Mouse (Mus musculus): ENCODE measurements around the gene Sap30bp. TPM values are rescaled to one million over a fixed set of nuclear protein-coding genes. Genes with fewer than 3 reads are reported as not detected.
A peak's percentile ranks its signal among the peaks of the same experiment; 100 is the strongest.

Gene Sap30bp
- polyA plus RNA-seq, 1 experiment from 2014 or later, result 49.8 TPM

- no peak overlapping the region for H3K27ac ChIP-seq (replicated peaks; ENCODE audit: low read depth, low read length)
- no peak for ATAC-seq (replicated peaks; ENCODE audit: insufficient number of reproducible peaks, low FRiP score, low TSS enrichment, low read depth)
- no peaks in the 10 kb centered on the region for H3K9me3 ChIP-seq (replicated peaks; ENCODE audit: control insufficient read depth, low read length)
- no peak overlapping the region for H3K9ac ChIP-seq (replicated peaks; ENCODE audit: low read length)
- peaks cover 4% of the 10 kb centered on the region for H3K27me3 ChIP-seq (ENCODE audit: control insufficient read depth, insufficient read depth, low read length)
- peaks cover 7% of the 10 kb centered on the region for H3K36me3 ChIP-seq (replicated peaks; ENCODE audit: control insufficient read depth, insufficient read depth, low read depth, low read length)
- H3K4me3 ChIP-seq (ENCODE audit: low read depth, low read length), result no peak overlapping the region
- DNase-seq (ENCODE audit: low spot score), result no peak
- H3K4me2 ChIP-seq (ENCODE audit: low read depth, low read length), result no peak overlapping the region
- 64% methylated on average over 5 of the region's 5 CpGs for WGBS
- H3K4me1 ChIP-seq (ENCODE audit: control insufficient read depth, insufficient read depth, low read length), result no peaks in the 10 kb centered on the region
Measured at GRCm38 (mm10) chr11:115968731-115969405, 35.8 kb downstream of the Sap30bp start.

- Histone ChIP-seq H3K27me3 (ENCODE audit: control insufficient read depth, insufficient read depth, low read length) (peaks cover 17% of the 10 kb centered on the region), H3K4me1 (ENCODE audit: control insufficient read depth, insufficient read depth, low read length) (no peaks in the 10 kb centered on the region; the same call in 1 of the 2 replicates), H3K9ac (replicated peaks; ENCODE audit: low read length) (no peak overlapping the region), H3K4me3 (ENCODE audit: low read depth, low read length) (no peak overlapping the region), H3K36me3 (replicated peaks; ENCODE audit: control insufficient read depth, insufficient read depth, low read depth, low read length) (peaks cover 2% of the 10 kb centered on the region), H3K9me3 (replicated peaks; ENCODE audit: control insufficient read depth, low read length) (no peaks in the 10 kb centered on the region), H3K27ac (replicated peaks; ENCODE audit: low read depth, low read length) (no peak overlapping the region), H3K4me2 (ENCODE audit: low read depth, low read length) (no peak overlapping the region)
- DNase-seq (ENCODE audit: low spot score) (no peak), ATAC-seq (replicated peaks; ENCODE audit: insufficient number of reproducible peaks, low FRiP score, low TSS enrichment, low read depth) (no peak)
- WGBS, result 55% methylated on average over 15 of the region's 15 CpGs
Measured at GRCm38 (mm10) chr11:115970006-115970673, 37.1 kb downstream of the Sap30bp start.

GRCm38 (mm10) chr11:115971016-115971415 lies 37.9 kb downstream of the Sap30bp start:
- no peak overlapping the region for H3K27ac ChIP-seq (replicated peaks; ENCODE audit: low read depth, low read length)
- no peaks in the 10 kb centered on the region; the same call in 1 of the 2 replicates for H3K36me3 ChIP-seq (replicated peaks; ENCODE audit: control insufficient read depth, insufficient read depth, low read depth, low read length)
- H3K9ac ChIP-seq (replicated peaks; ENCODE audit: low read length), result no peak overlapping the region
- WGBS, result 72% methylated on average over 6 of the region's 6 CpGs
- H3K27me3 ChIP-seq (ENCODE audit: control insufficient read depth, insufficient read depth, low read length), result peaks cover 26% of the 10 kb centered on the region
- H3K9me3 ChIP-seq (replicated peaks; ENCODE audit: control insufficient read depth, low read length), result no peaks in the 10 kb centered on the region
- no peaks in the 10 kb centered on the region; the same call in 1 of the 2 replicates for H3K4me1 ChIP-seq (ENCODE audit: control insufficient read depth, insufficient read depth, low read length)
- no peak overlapping the region for H3K4me3 ChIP-seq (ENCODE audit: low read depth, low read length)
- no peak overlapping the region for H3K4me2 ChIP-seq (ENCODE audit: low read depth, low read length)
- ATAC-seq (replicated peaks; ENCODE audit: insufficient number of reproducible peaks, low FRiP score, low TSS enrichment, low read depth) (no peak), DNase-seq (ENCODE audit: low spot score) (no peak)

- Histone ChIP-seq H3K27me3 (ENCODE audit: control insufficient read depth, insufficient read depth, low read length) (peaks cover 29% of the 10 kb centered on the region), H3K4me1 (ENCODE audit: control insufficient read depth, insufficient read depth, low read length) (no peaks in the 10 kb centered on the region; the same call in 1 of the 2 replicates), H3K4me2 (ENCODE audit: low read depth, low read length) (peak within 1 kb of the TSS; percentile 71), H3K27ac (replicated peaks; ENCODE audit: low read depth, low read length) (no peak within 1 kb of the TSS), H3K36me3 (replicated peaks; ENCODE audit: control insufficient read depth, insufficient read depth, low read depth, low read length) (no peaks in the 10 kb centered on the region), H3K9ac (replicated peaks; ENCODE audit: low read length) (peak within 1 kb of the TSS; percentile 37; the same call in 1 of the 2 replicates), H3K4me3 (ENCODE audit: low read depth, low read length) (peak within 1 kb of the TSS; percentile 36), H3K9me3 (replicated peaks; ENCODE audit: control insufficient read depth, low read length) (no peaks in the 10 kb centered on the region)
- 13% methylated on average over 42 of the region's 58 CpGs for WGBS
- DNase-seq (ENCODE audit: low spot score) (peak; percentile 49), ATAC-seq (replicated peaks; ENCODE audit: insufficient number of reproducible peaks, low FRiP score, low TSS enrichment, low read depth) (no peak)
Measured at GRCm38 (mm10) chr11:115974309-115975082, 41.4 kb downstream of the Sap30bp start, which contains the start of gene Itgb4. Itgb4 (plus strand) TSS chr11:115974709.

DNA sequence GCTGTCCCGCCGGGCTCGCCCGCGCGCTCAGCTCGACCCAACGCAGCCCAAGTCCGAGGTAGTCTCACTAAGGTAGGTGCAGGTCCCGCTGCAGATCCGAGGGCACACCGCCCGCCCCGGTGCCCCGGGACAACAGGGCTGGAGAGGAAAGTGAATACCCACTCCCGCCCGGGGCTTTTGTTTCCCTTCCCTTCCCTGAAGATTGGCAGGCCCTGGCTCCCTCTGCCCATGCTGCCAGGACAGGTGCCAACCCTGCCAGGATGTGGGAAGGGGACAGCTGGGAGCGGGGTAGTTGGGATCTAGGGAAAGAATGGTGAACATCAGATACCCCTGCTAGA lies 42.0 kb downstream of the Sap30bp start:
- ATAC-seq (replicated peaks; ENCODE audit: insufficient number of reproducible peaks, low FRiP score, low TSS enrichment, low read depth) (no peak), DNase-seq (ENCODE audit: low spot score) (no peak)
- H3K9ac ChIP-seq (replicated peaks; ENCODE audit: low read length), result peak overlapping the region; percentile 19; the same call in 1 of the 2 replicates
- no peaks in the 10 kb centered on the region for H3K9me3 ChIP-seq (replicated peaks; ENCODE audit: control insufficient read depth, low read length)
- H3K4me2 ChIP-seq (ENCODE audit: low read depth, low read length), result peak overlapping the region; percentile 71
- peak overlapping the region; percentile 36 for H3K4me3 ChIP-seq (ENCODE audit: low read depth, low read length)
- no peaks in the 10 kb centered on the region for H3K36me3 ChIP-seq (replicated peaks; ENCODE audit: control insufficient read depth, insufficient read depth, low read depth, low read length)
- H3K27ac ChIP-seq (replicated peaks; ENCODE audit: low read depth, low read length), result no peak overlapping the region
- WGBS, result 2% methylated on average over 18 of the region's 18 CpGs
- no peaks in the 10 kb centered on the region; the same call in 1 of the 2 replicates for H3K4me1 ChIP-seq (ENCODE audit: control insufficient read depth, insufficient read depth, low read length)
- peaks cover 29% of the 10 kb centered on the region for H3K27me3 ChIP-seq (ENCODE audit: control insufficient read depth, insufficient read depth, low read length)

DNA sequence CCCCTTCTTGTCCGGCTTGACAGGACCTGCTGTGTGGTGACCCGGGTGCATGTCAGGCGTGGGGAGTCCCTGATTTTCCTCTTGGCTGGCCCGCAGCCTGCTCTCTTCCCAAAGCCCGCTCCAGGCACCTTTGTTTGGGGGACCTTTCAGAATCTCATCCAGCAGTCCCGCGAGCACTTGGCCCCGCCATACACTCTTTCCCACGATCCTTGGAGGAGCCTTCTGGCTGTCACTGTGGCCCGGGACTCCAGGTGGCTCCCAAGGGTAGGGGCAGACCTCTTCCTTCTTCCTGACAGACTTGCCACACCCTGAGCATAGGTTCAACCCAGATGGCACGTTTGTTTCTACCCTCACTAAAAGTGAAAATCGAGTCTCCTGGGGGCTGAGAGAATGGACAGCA lies 42.5 kb downstream of the Sap30bp start:
- no peak overlapping the region for H3K27ac ChIP-seq (replicated peaks; ENCODE audit: low read depth, low read length)
- H3K27me3 ChIP-seq (ENCODE audit: control insufficient read depth, insufficient read depth, low read length), result peaks cover 29% of the 10 kb centered on the region
- ATAC-seq (replicated peaks; ENCODE audit: insufficient number of reproducible peaks, low FRiP score, low TSS enrichment, low read depth) (no peak), DNase-seq (ENCODE audit: low spot score) (no peak)
- no peaks in the 10 kb centered on the region; the same call in 1 of the 2 replicates for H3K4me1 ChIP-seq (ENCODE audit: control insufficient read depth, insufficient read depth, low read length)
- no peak overlapping the region; the same call in 1 of the 2 replicates for H3K4me2 ChIP-seq (ENCODE audit: low read depth, low read length)
- no peak overlapping the region for H3K9ac ChIP-seq (replicated peaks; ENCODE audit: low read length)
- 35% methylated on average over 12 of the region's 12 CpGs for WGBS
- H3K9me3 ChIP-seq (replicated peaks; ENCODE audit: control insufficient read depth, low read length), result no peaks in the 10 kb centered on the region
- H3K36me3 ChIP-seq (replicated peaks; ENCODE audit: control insufficient read depth, insufficient read depth, low read depth, low read length), result no peaks in the 10 kb centered on the region
- no peak overlapping the region for H3K4me3 ChIP-seq (ENCODE audit: low read depth, low read length)

DNA sequence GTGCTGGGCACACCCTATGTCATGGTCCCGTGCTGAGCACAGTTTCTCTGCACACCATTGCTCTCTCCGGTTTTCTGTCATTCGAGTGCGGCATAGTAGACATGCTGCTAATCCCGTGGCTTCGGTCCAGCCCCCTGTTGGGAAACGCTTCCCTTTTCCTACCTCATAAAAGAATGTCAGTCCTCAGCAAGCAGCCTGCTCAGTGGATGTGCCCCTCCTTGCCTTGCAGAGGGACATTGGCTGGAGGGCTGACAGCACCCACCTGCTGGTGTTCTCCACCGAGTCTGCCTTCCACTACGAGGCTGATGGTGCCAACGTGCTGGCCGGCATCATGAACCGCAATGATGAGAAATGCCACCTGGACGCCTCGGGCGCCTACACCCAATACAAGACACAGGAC lies 49.4 kb downstream of the Sap30bp start:
- no peaks in the 10 kb centered on the region for H3K27me3 ChIP-seq (ENCODE audit: control insufficient read depth, insufficient read depth, low read length)
- WGBS, result 94% methylated on average over 15 of the region's 15 CpGs
- H3K4me1 ChIP-seq (ENCODE audit: control insufficient read depth, insufficient read depth, low read length), result no peaks in the 10 kb centered on the region
- no peak overlapping the region for H3K4me2 ChIP-seq (ENCODE audit: low read depth, low read length)
- no peak for ATAC-seq (replicated peaks; ENCODE audit: insufficient number of reproducible peaks, low FRiP score, low TSS enrichment, low read depth)
- no peaks in the 10 kb centered on the region for H3K9me3 ChIP-seq (replicated peaks; ENCODE audit: control insufficient read depth, low read length)
- H3K27ac ChIP-seq (replicated peaks; ENCODE audit: low read depth, low read length), result no peak overlapping the region
- H3K4me3 ChIP-seq (ENCODE audit: low read depth, low read length), result no peak overlapping the region
- no peak for DNase-seq (ENCODE audit: low spot score)
- H3K9ac ChIP-seq (replicated peaks; ENCODE audit: low read length), result no peak overlapping the region
- no peaks in the 10 kb centered on the region for H3K36me3 ChIP-seq (replicated peaks; ENCODE audit: control insufficient read depth, insufficient read depth, low read depth, low read length)
